Mouse (Mus musculus) forebrain, embryonic 14.5 days (tissue): ENCODE data around the gene Atp13a3. TPM values are rescaled to one million over a fixed set of nuclear protein-coding genes. Genes with fewer than 3 reads are reported as not detected.

Experiments used
- ATAC-seq: fragments of 200-750 bp; cut with Nextera tagmentation; 2 replicates; pipeline ENCODE4 v1.8.0; 2017; ENCODE audit warnings: mild to moderate bottlenecking, moderate library complexity
- DNase-seq: peaks from one replicate; pipeline ENCODE4 v3.0.0-alpha.2; 2015; ENCODE audit warnings: low spot score
- H3K27ac ChIP-seq: fragments of 300-500 bp; sonication (generic); 2 replicates; pipeline ENCODE4 v1.5.1; 2014; ENCODE audit warnings: low read depth, mild to moderate bottlenecking, control low read depth, low read length, moderate library complexity
- H3K27me3 ChIP-seq: fragments of 300-500 bp; sonication (generic); replicated peaks from 2 replicates; pipeline ENCODE4 v1.6.1; 2014; ENCODE audit warnings: low read length, control low read depth, mixed read lengths; ENCODE audit not compliant: control insufficient read depth, insufficient read depth
- H3K36me3 ChIP-seq: fragments of 300-500 bp; sonication (generic); 2 replicates; pipeline ENCODE4 v1.6.1; 2014; ENCODE audit warnings: low read length, control low read depth; ENCODE audit not compliant: control insufficient read depth, insufficient read depth
- H3K4me1 ChIP-seq: fragments of 300-500 bp; sonication (generic); 2 replicates; pipeline ENCODE4 v1.6.1; 2014; ENCODE audit warnings: antibody characterized with exemption, low read length, control low read depth; ENCODE audit not compliant: control insufficient read depth, insufficient read depth
- H3K4me2 ChIP-seq: fragments of 300-500 bp; sonication (generic); 2 replicates; pipeline ENCODE4 v1.6.1; 2014; ENCODE audit warnings: mild to moderate bottlenecking, control low read depth, low read length
- H3K4me3 ChIP-seq: fragments of 300-500 bp; sonication (generic); 2 replicates; pipeline ENCODE4 v1.5.1; 2014; ENCODE audit warnings: low read depth, low read length, control low read depth
- H3K9ac ChIP-seq: fragments of 300-500 bp; sonication (generic); 2 replicates; pipeline ENCODE4 v1.6.1; 2014; ENCODE audit warnings: mild to moderate bottlenecking, low read length, control low read depth, moderate library complexity
- H3K9me3 ChIP-seq: fragments of 300-500 bp; sonication (generic); replicated peaks from 2 replicates; pipeline ENCODE4 v1.6.1; 2016; ENCODE audit warnings: low read length, control low read depth, mixed read lengths; ENCODE audit not compliant: control insufficient read depth
- WGBS: fragments of 180-500 bp; shearing (Covaris S2); extraction: QIAGEN DNeasy Blood & Tissue Kit; methylation state at CpG from one replicate; pipeline ENCODE4 v1.1.7; 2014; 5-methylcytosine and 5-hydroxymethylcytosine counted together
- polyA plus RNA-seq: library from polyadenylated mRNA; unstranded; fragments of >200 nt; fragmentation: Nextera tagmentation; extraction: Ambion mirVana; gene quantifications from 2 replicates; pipeline ENCODE4 v1.2.1, GENCODE M21; 2014

Atp13a3 gene
- polyA plus RNA-seq, 1 experiment from 2014 or later, result 7.3 TPM

GRCm38 (mm10) chr16:30285701-30286100 lies 120.1 kb downstream of the Atp13a3 start:
- ATAC-seq (no peak), DNase-seq (no peak)
- no peaks in the 10 kb centered on the region for H3K36me3 ChIP-seq
- 0 out of 2 replicates have a peak, but pooled peaks cover 4% of the 10 kb centered on the region for H3K4me1 ChIP-seq
- H3K27ac ChIP-seq, result no peak overlapping the region
- peaks cover 16% of the 10 kb centered on the region for H3K27me3 ChIP-seq
- H3K9ac ChIP-seq, result no peak overlapping the region
- WGBS, result 62% methylated on average over 4 of the region's 4 CpGs
- H3K4me3 ChIP-seq, result no peak overlapping the region
- H3K4me2 ChIP-seq, result no peak overlapping the region
- no peaks in the 10 kb centered on the region for H3K9me3 ChIP-seq

DNA sequence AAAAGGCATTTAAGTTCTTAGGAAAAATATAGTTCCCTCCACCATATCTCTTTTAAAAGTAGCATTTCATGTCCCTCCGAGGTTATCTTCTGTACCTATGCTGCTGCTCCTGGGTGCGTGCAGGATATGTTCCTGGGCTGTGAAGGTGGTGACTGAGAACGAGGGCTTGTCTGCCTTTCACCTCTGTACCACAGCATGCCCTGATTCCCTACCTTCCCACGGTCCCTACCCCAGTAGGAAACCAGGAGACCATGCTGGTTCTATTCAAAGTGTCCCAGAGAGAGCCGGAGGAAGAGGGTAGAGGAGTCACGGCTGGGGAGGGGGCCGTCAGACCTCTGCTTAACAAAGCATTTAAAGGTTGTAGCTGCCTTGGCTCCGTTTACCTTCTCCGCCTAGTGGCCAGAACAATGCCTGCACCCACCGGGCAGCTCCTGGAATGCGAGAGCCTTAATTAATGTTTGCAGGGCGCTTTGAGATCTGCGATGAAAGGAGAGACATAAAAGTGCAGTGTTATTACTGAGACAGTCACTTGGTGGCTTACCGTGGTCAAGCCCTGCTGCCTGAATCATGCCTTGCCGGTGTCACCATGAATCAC lies 121.9 kb downstream of the Atp13a3 start:
- H3K9ac ChIP-seq, result peak overlapping the region; percentile 38; the same call in 1 of the 2 replicates
- H3K36me3 ChIP-seq, result no peaks in the 10 kb centered on the region
- 0 out of 2 replicates have a peak, but pooled peaks cover 4% of the 10 kb centered on the region for H3K4me1 ChIP-seq
- peak; percentile 74 for DNase-seq
- no peaks in the 10 kb centered on the region for H3K9me3 ChIP-seq
- peak overlapping the region; percentile 10; the same call in 1 of the 2 replicates for H3K4me3 ChIP-seq
- no peak overlapping the region for H3K27ac ChIP-seq
- H3K27me3 ChIP-seq, result peaks cover 16% of the 10 kb centered on the region
- H3K4me2 ChIP-seq, result peak overlapping the region; percentile 40
- under 1% methylated on average over 15 of the region's 15 CpGs for WGBS
- peak; percentile 62 for ATAC-seq

GRCm38 (mm10) chr16:30282844-30283495 lies 122.8 kb downstream of the Atp13a3 start, which contains the start of gene Lrrc15:
TSS of gene Lrrc15 (minus strand) at chr16:30283256.
- peaks cover 16% of the 10 kb centered on the region for H3K27me3 ChIP-seq
- H3K4me2 ChIP-seq, result peak within 1 kb of the TSS; percentile 46
- H3K9ac ChIP-seq, result peak within 1 kb of the TSS; percentile 38; the same call in 1 of the 2 replicates
- no peaks in the 10 kb centered on the region for H3K36me3 ChIP-seq
- H3K4me1 ChIP-seq, result 0 out of 2 replicates have a peak, but pooled peaks cover 4% of the 10 kb centered on the region
- no peaks in the 10 kb centered on the region for H3K9me3 ChIP-seq
- peak within 1 kb of the TSS; percentile 16; the same call in 1 of the 2 replicates for H3K4me3 ChIP-seq
- no peak within 1 kb of the TSS for H3K27ac ChIP-seq
- DNase-seq (no peak), ATAC-seq (peak; percentile 45; the same call in 1 of the 2 replicates)
- 7% methylated on average over 34 of the region's 34 CpGs for WGBS

DNA sequence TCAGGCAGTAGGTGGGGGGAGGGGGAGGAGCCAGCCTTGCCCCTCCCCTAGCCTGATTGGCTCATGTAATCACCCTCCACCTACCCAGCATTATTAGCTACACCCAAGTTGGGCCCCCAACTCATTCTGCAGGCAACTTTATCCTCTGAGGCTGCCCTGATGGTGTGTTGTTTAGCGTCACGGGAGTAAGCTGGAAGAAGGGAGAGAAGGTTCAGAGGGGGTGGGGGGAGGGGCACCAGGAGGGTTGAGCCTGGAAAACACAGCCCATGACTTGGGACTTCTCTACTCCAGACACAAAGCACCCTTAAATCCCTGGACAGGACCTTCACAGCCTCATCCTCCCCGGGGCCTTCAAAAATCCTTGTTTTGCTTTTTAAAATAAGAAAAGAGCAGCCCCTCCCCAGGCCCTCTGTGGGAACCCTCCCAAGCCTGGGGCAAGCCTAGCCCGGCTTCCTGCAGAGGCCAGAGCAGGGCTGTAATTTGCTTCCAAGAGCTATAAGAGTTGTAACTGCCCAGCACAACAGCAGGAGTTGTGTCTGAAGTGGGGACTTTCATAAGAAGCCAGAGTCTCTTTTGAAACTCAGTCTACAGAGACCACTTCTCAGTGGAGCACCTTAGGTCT lies 125.0 kb downstream of the Atp13a3 start:
- no peak for ATAC-seq
- no peak for DNase-seq
- H3K9ac ChIP-seq, result no peak overlapping the region
- no peak overlapping the region for H3K4me2 ChIP-seq
- H3K27ac ChIP-seq, result no peak overlapping the region
- H3K9me3 ChIP-seq, result no peaks in the 10 kb centered on the region
- no peak overlapping the region for H3K4me3 ChIP-seq
- 0 out of 2 replicates have a peak, but pooled peaks cover 4% of the 10 kb centered on the region for H3K4me1 ChIP-seq
- WGBS, result 15% methylated on average over 4 of the region's 4 CpGs
- H3K27me3 ChIP-seq, result peaks cover 16% of the 10 kb centered on the region
- H3K36me3 ChIP-seq, result no peaks in the 10 kb centered on the region

- Histone ChIP-seq H3K4me1 (no peaks in the 10 kb centered on the region), H3K4me3 (no peak overlapping the region), H3K9me3 (no peaks in the 10 kb centered on the region), H3K27me3 (peaks cover 12% of the 10 kb centered on the region; the same call in 1 of the 2 replicates), H3K36me3 (no peaks in the 10 kb centered on the region), H3K9ac (no peak overlapping the region), H3K4me2 (no peak overlapping the region), H3K27ac (no peak overlapping the region)
- no peak for ATAC-seq
- 68% methylated on average over 11 of the region's 11 CpGs for WGBS
- DNase-seq, result no peak
Observed at GRCm38 (mm10) chr16:30278406-30278805, 127.4 kb downstream of the Atp13a3 start.

DNA sequence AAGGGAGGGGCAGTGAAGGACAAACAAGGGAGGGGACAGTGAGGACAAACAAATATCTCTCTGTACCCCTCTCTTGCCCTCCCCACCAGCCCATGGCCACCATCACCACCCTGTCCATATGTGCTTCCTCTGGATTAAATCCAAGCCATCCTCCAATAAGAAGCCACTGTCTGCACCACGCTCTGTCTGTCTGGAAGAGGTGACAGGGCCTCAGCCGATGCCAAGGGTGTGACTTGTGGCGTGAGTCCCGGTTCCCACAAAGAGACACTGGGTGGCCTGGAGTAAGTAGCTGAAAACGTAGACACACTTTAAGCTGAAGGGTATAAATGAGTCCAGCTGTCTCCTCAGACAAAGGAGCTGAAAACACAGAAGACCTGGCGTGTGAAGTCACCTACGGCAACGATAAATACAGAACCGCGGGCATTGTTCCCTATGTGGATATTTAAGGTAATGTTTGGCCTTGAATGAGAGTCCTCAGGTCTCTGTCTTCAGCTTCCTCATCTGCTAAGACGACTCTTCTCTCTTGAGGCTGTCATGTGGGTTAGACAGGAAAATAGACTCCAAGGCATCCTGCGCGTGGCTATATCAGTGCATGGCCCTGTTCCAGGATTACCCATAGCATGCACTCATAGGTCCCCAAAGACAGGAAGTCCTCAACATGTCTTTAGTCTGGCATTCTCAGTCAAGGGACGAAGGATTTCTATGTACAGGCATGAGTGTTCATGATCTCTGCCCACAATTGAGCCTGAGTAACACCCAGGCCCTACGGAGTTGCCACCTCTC lies 130.0 kb downstream of the Atp13a3 start:
- 72% methylated on average over 15 of the region's 15 CpGs for WGBS

GRCm38 (mm10) chr16:30273065-30273464 lies 132.7 kb downstream of the Atp13a3 start:
- H3K27me3 ChIP-seq, result no peaks in the 10 kb centered on the region
- no peak overlapping the region for H3K4me3 ChIP-seq
- H3K27ac ChIP-seq, result no peak overlapping the region
- H3K4me2 ChIP-seq, result no peak overlapping the region
- 94% methylated on average over 8 of the region's 8 CpGs for WGBS
- H3K36me3 ChIP-seq, result no peaks in the 10 kb centered on the region
- H3K9ac ChIP-seq, result no peak overlapping the region
- peaks cover 12% of the 10 kb centered on the region for H3K4me1 ChIP-seq
- DNase-seq (no peak), ATAC-seq (no peak)
- no peaks in the 10 kb centered on the region for H3K9me3 ChIP-seq

More for the DNA sequence above, 130.0 kb downstream of the Atp13a3 start:
- no peak overlapping the region for H3K27ac ChIP-seq
- peaks cover 12% of the 10 kb centered on the region for H3K4me1 ChIP-seq
- H3K4me2 ChIP-seq, result no peak overlapping the region
- H3K27me3 ChIP-seq, result no peaks in the 10 kb centered on the region
- H3K9ac ChIP-seq, result no peak overlapping the region
- DNase-seq, result no peak
- no peaks in the 10 kb centered on the region for H3K36me3 ChIP-seq
- H3K9me3 ChIP-seq, result no peaks in the 10 kb centered on the region
- ATAC-seq, result no peak
- no peak overlapping the region for H3K4me3 ChIP-seq

DNA sequence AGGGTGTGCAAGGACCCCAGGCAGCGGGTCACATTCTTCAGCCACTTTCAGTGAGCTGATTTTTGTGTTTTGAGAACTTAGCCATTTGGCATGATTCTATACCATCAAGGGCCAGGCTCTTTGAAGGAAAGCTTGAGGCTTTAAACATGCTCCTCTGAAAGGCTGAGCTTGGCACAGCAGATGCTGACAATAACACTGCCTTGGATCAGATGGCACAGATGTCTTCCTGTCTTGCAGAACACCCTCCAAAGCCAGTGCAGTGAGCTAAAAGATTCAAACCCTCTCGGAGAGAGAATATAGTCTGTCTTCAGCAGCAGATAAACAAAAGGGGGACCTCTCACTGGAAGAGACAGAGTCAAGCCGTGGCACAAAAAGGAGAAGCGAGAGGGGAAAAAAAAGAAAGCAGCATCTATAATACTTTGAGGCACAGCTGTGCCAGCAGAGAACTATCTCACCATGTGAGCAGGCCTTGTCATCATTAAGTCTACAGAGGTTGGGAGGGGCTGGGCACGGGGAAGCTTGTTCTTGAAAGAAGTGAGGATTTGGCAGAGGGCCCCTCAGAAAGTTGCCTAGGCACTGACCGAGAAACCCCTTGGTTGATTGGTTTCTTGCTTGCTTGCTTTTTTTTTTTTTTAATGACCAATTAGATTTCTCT lies 133.7 kb downstream of the Atp13a3 start:
- no peaks in the 10 kb centered on the region for H3K27me3 ChIP-seq
- no peak overlapping the region for H3K4me2 ChIP-seq
- H3K27ac ChIP-seq, result no peak overlapping the region; the same call in 1 of the 2 replicates
- DNase-seq (peak; percentile 52), ATAC-seq (peak; percentile 44)
- H3K4me1 ChIP-seq, result peaks cover 12% of the 10 kb centered on the region
- no peak overlapping the region for H3K9ac ChIP-seq
- WGBS, result 31% methylated on average over 6 of the region's 6 CpGs
- no peaks in the 10 kb centered on the region for H3K36me3 ChIP-seq
- H3K9me3 ChIP-seq, result no peaks in the 10 kb centered on the region
- H3K4me3 ChIP-seq, result no peak overlapping the region
